Mouse (Mus musculus) heart, postnatal 0 days (tissue): Measurements from ENCODE around the gene Tmsb4x.

Source experiments
- CTCF ChIP-seq: IDR thresholded peaks from 2 replicates; pipeline ENCODE4 v1.5.1; 2016; ENCODE audit warnings: antibody characterized with exemption, control low read depth, low read depth
- EP300 ChIP-seq: IDR thresholded peaks from 2 replicates; pipeline ENCODE4 v1.6.1; 2016; ENCODE audit warnings: antibody characterized with exemption, low read depth

GRCm38 (mm10) chrX:167229206-167229605 is 20.1 kb upstream of the Tmsb4x start:
- TF ChIP-seq CTCF = peak; percentile 33
- no peak for TF ChIP-seq EP300
